Comparison of ENCODE assay signal across 8 mouse cellular contexts in the genomic region with DNA sequence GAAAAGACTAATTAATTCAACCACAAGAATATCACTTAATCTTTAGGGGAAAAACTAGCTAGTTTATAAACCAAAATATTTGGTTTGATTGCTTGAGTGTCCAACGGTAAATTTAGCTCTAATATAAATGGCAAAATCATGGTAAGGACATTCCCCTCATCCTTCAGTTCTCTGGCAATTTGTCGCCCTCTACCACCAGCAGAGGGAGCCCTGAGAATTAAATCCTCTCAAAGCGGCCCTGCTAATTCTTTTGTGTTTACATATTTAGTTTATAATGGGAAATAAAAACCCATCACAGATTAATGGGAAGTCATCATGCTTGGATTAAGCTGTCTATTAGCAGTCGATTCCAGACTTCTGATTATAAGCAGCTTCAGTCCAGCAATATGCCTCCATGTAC. TPM values are rescaled to one million over a fixed set of nuclear protein-coding genes. Genes with fewer than 3 reads are reported as not detected.
DNase-seq lines count a peak whose midpoint lies in the region; TF ChIP-seq lines count a peak whose summit lies in the region.
"Had no signal": no experiment of that assay in that cellular context is flagged by ENCODE, and none has a peak within 500 bp of the region (broad histone marks: within the 10 kb centered on the region; RNA-seq: fewer than 3 reads in every experiment).

No protein-coding gene starts in this region.

- H3K9me3 ChIP-seq in E14TG2a.4 (ENCODE audit: low read length): no peaks in the 10 kb centered on the region
- H3K9me3 ChIP-seq: neural tube, embryonic 12.5 days had no signal

- no peak overlapping the region for H3K4me3 ChIP-seq in E14TG2a.4 (replicated peaks; ENCODE audit: low read length)
- H3K4me3 ChIP-seq: neural tube, embryonic 12.5 days had no signal

- peaks cover under 1% of the 10 kb centered on the region for H3K4me1 ChIP-seq in E14TG2a.4 (replicated peaks; ENCODE audit: low read depth, low read length)

- TF ChIP-seq CTCF in E14TG2a.4 (conservative IDR thresholded peaks at IDR 0.05; ENCODE audit: low read length): peak; percentile 76

- intact Hi-C loops in left cerebral cortex, postnatal 25 days (cut with DNase I): loop anchor here (2.0 kb wide), 1 partner anchor 697 kb away; no protein-coding TSS in a partner anchor

- H3K36me3 ChIP-seq in E14TG2a.4 (ENCODE audit: insufficient read depth, low read length): no peaks in the 10 kb centered on the region
- H3K36me3 ChIP-seq: neural tube, embryonic 12.5 days had no signal

- peak; percentile 30 for DNase-seq in kidney, adult 18-20 months
- DNase-seq in kidney, adult 11 months: no peak
- DNase-seq in 416B (ENCODE audit: low read depth): peak; percentile 42
- DNase-seq in cerebellum, postnatal 14 days: peak; percentile 83
- peak; percentile 29 to 38 for DNase-seq in left cerebral cortex, postnatal 25 days (ENCODE audit: low spot score in 2 of 2)
- peak; percentile 68 for DNase-seq in right cerebral cortex, postnatal 4 days

- H3K27me3 ChIP-seq in E14TG2a.4 (ENCODE audit: insufficient read depth, low read length): peaks cover 1% of the 10 kb centered on the region; the same call in 1 of the 2 replicates
- H3K27me3 ChIP-seq: neural tube, embryonic 12.5 days had no signal

RNA-seq across cellular contexts. Expression of a gene that starts 54.5 kb away (rescaled TPM):
- total RNA-seq in left cerebral cortex, postnatal 25 days (2021): 100 to 1,000 TPM; 538 to 575 TPM
